Mouse (Mus musculus) CH12.LX (cell line): Measurements from ENCODE around the gene Sema3a. TPM values are rescaled to one million over a fixed set of nuclear protein-coding genes. Genes with fewer than 3 reads are reported as not detected.

Experiments used
- DNase-seq: peaks from one replicate; pipeline ENCODE4 v3.0.0-alpha.2; 2013; ENCODE audit errors: extremely low read depth
- H3K27ac ChIP-seq: 2 replicates; pipeline ENCODE4 v1.5.1; 2012; ENCODE audit warnings: low read depth, mild to moderate bottlenecking, control low read depth, moderate library complexity; ENCODE audit not compliant: insufficient read depth
- H3K27me3 ChIP-seq: replicated peaks from 2 replicates; pipeline ENCODE3; 2012; ENCODE audit warnings: inconsistent platforms
- H3K36me3 ChIP-seq, 2 experiments: replicated peaks in 1 of 2; 2 replicates each; pipeline versions ENCODE3 to v1.6.1; 2012; ENCODE audit warnings: inconsistent platforms in 1 of 2, low read length in 1 of 2, mild to moderate bottlenecking in 1 of 2, mixed read lengths in 1 of 2, moderate library complexity in 1 of 2; ENCODE audit not compliant: control insufficient read depth in 1 of 2, insufficient read depth in 1 of 2
- H3K4me1 ChIP-seq, 2 experiments: 2 replicates each; pipeline ENCODE4 v1.6.1; 2012; ENCODE audit warnings: inconsistent platforms in 1 of 2, moderate library complexity in 1 of 2; ENCODE audit not compliant: insufficient read depth in 2 of 2, control insufficient read depth in 1 of 2
- H3K4me2 ChIP-seq: 2 replicates; pipeline ENCODE4 v1.6.1; 2012; ENCODE audit warnings: low read depth, mild to moderate bottlenecking, control low read depth; ENCODE audit not compliant: poor library complexity, insufficient read depth, severe bottlenecking
- H3K4me3 ChIP-seq, 3 experiments: fragments of 150-350 bp in 1 of 3; sonication (generic) in 1 of 3; replicated peaks in 1 of 3; 2 replicates each; pipeline versions ENCODE3 to v1.5.1; 2011 to 2012; ENCODE audit warnings: low read depth in 2 of 3, low read length in 2 of 3, mild to moderate bottlenecking in 2 of 3, moderate library complexity in 2 of 3, control low read depth in 1 of 3, improper control_type of control experiment in 1 of 3, inconsistent platforms in 1 of 3, mixed read lengths in 1 of 3; ENCODE audit not compliant: poor library complexity in 1 of 3
- H3K79me2 ChIP-seq: replicated peaks from 2 replicates; pipeline ENCODE4 v1.6.1; 2012; ENCODE audit warnings: mild to moderate bottlenecking, moderate library complexity; ENCODE audit not compliant: control insufficient read depth, poor library complexity, insufficient read depth, severe bottlenecking; ENCODE audit errors: extremely low read depth
- H3K9ac ChIP-seq: 2 replicates; pipeline ENCODE4 v1.6.1; 2012; ENCODE audit warnings: low read depth, mild to moderate bottlenecking, control low read depth, moderate library complexity; ENCODE audit not compliant: insufficient read depth
- H3K9me3 ChIP-seq: replicated peaks from 2 replicates; pipeline ENCODE3; 2012; ENCODE audit warnings: low read length, inconsistent platforms, mixed read lengths
- BHLHE40 ChIP-seq: IDR thresholded peaks from 2 replicates; pipeline ENCODE4 v1.6.1; 2011; ENCODE audit warnings: mild to moderate bottlenecking, low read depth, low read length, improper control_type of control experiment
- CTCF ChIP-seq, 2 experiments: IDR thresholded peaks in 1 of 2; conservative IDR thresholded peaks in 1 of 2; 2 replicates each; pipeline ENCODE4 v1.5.1; 2011 to 2012; ENCODE audit warnings: low read depth in 2 of 2, low read length in 2 of 2, improper control_type of control experiment in 1 of 2, inconsistent platforms in 1 of 2, mild to moderate bottlenecking in 1 of 2, moderate library complexity in 1 of 2
- EP300 ChIP-seq: IDR thresholded peaks from 2 replicates; pipeline ENCODE4 v1.6.1; 2011; ENCODE audit warnings: low read length, improper control_type of control experiment
- GABPA ChIP-seq: IDR thresholded peaks from 2 replicates; pipeline ENCODE4 v1.6.1; 2012; ENCODE audit warnings: low read depth, low read length, improper control_type of control experiment, inconsistent platforms; ENCODE audit not compliant: insufficient replicate concordance
- HCFC1 ChIP-seq: IDR thresholded peaks from 2 replicates; pipeline ENCODE4 v1.6.1; 2012; ENCODE audit warnings: low read depth, mild to moderate bottlenecking, inconsistent platforms, low read length, improper control_type of control experiment
- IRF4 ChIP-seq: IDR thresholded peaks from 2 replicates; pipeline ENCODE4 v1.6.1; 2014; ENCODE audit warnings: low read depth, mild to moderate bottlenecking, inconsistent platforms, low read length, improper control_type of control experiment
- MAFK ChIP-seq: IDR thresholded peaks from 2 replicates; pipeline ENCODE4 v1.6.1; 2011; ENCODE audit warnings: low read length, improper control_type of control experiment; ENCODE audit not compliant: insufficient replicate concordance
- MAX ChIP-seq: IDR thresholded peaks from 2 replicates; pipeline ENCODE4 v1.6.1; 2011; ENCODE audit warnings: low read length, improper control_type of control experiment
- MXI1 ChIP-seq: IDR thresholded peaks from 2 replicates; pipeline ENCODE4 v1.6.1; 2011; ENCODE audit warnings: mild to moderate bottlenecking, low read depth, low read length, improper control_type of control experiment
- MYC ChIP-seq: IDR thresholded peaks from 2 replicates; pipeline ENCODE4 v1.6.1; 2011; ENCODE audit warnings: low read depth, mild to moderate bottlenecking, improper control_type of control experiment, low read length
- NRF1 ChIP-seq: IDR thresholded peaks from 2 replicates; pipeline ENCODE4 v1.6.1; 2014; ENCODE audit warnings: low read depth, mild to moderate bottlenecking, inconsistent platforms, low read length, improper control_type of control experiment, moderate library complexity
- POLR2AphosphoS2 ChIP-seq: IDR thresholded peaks from 2 replicates; pipeline ENCODE4 v1.6.1; 2011; ENCODE audit warnings: low read depth, low read length, improper control_type of control experiment
- RAD21 ChIP-seq: IDR thresholded peaks from 2 replicates; pipeline ENCODE4 v1.6.1; 2011; ENCODE audit warnings: low read depth, mild to moderate bottlenecking, low read length, improper control_type of control experiment, moderate library complexity
- SIN3A ChIP-seq: IDR thresholded peaks from 2 replicates; pipeline ENCODE4 v1.6.1; 2012; ENCODE audit warnings: low read length, improper control_type of control experiment, inconsistent platforms
- TBP ChIP-seq: conservative IDR thresholded peaks from 2 replicates; pipeline ENCODE4 v1.6.1; 2011; ENCODE audit warnings: low read depth, low read length, improper control_type of control experiment
- USF1 ChIP-seq: IDR thresholded peaks from 2 replicates; pipeline ENCODE4 v1.6.1; 2014; ENCODE audit warnings: low read depth, mild to moderate bottlenecking, inconsistent platforms, low read length, improper control_type of control experiment
- ZC3H11A ChIP-seq: IDR thresholded peaks from 2 replicates; pipeline ENCODE4 v1.6.1; 2012; ENCODE audit warnings: low read depth, mild to moderate bottlenecking, inconsistent platforms, low read length, improper control_type of control experiment
- ZKSCAN1 ChIP-seq: IDR thresholded peaks from 2 replicates; pipeline ENCODE4 v1.6.1; 2012; ENCODE audit warnings: low read depth, inconsistent platforms, low read length, improper control_type of control experiment, borderline replicate concordance
- dilution Hi-C: fragments of 300-500 bp; cut with MboI; formaldehyde crosslinking; loops from 2 replicates; pipeline ENCODE4 v1.14.3; 2020; ENCODE audit warnings: low sequenced_read_pairs; ENCODE audit not compliant: extremely low pct_unique_long_range_greater_than_20kb, extremely low pct_ligation_motif_present
- in situ Hi-C: fragments of 300-500 bp; cut with MboI; formaldehyde crosslinking; loops from 3 replicates; pipeline ENCODE4 v1.14.3; 2019; ENCODE audit warnings: low sequenced_read_pairs, low pct_ligation_motif_present, low pct_unique_long_range_greater_than_20kb, mixed read lengths
- polyA plus RNA-seq: library from polyadenylated mRNA; unstranded; fragments of >175 nt; gene quantifications from 2 replicates; pipeline ENCODE4 v1.2.1, GENCODE M21; 2012; ENCODE audit warnings: low read depth; ENCODE audit not compliant: insufficient read length
- total RNA-seq, 2 experiments: library from RNA; depleted of rRNA; stranded (reverse); fragments of 300-350 nt in 1 of 2; fragments of >200 nt in 1 of 2; gene quantifications; 2 replicates each; pipeline ENCODE4 v1.2.3; 2012 to 2014

Gene Sema3a
- total and polyA plus RNA-seq, 3 experiments = not detected

GRCm38 (mm10) chr5:13197886-13198285 is 72.7 kb downstream of the Sema3a start:
- dilution Hi-C loops (no loop called here), in situ Hi-C loops (no loop called here)
- TF ChIP-seq HCFC1 (no peak), RAD21 (no peak), IRF4 (no peak), NRF1 (no peak), CTCF (conservative IDR thresholded peaks at IDR 0.05 in 1 of 2, IDR thresholded peaks at IDR 0.05 in 1 of 2; ENCODE audit: low read depth in 2 of 2, low read length in 2 of 2) (no peak), USF1 (no peak), POLR2AphosphoS2 (no peak)
- peaks cover 15% of the 10 kb centered on the region for H3K9me3 ChIP-seq
- H3K27ac ChIP-seq = no peak overlapping the region
- DNase-seq = no peak
- H3K4me2 ChIP-seq = no peak overlapping the region
- no peak overlapping the region for H3K9ac ChIP-seq
- H3K36me3 ChIP-seq = no peaks in the 10 kb centered on the region
- H3K4me3 ChIP-seq = no peak overlapping the region
- H3K27me3 ChIP-seq = no peaks in the 10 kb centered on the region
- H3K79me2 ChIP-seq = no peaks in the 10 kb centered on the region
- H3K4me1 ChIP-seq = no peaks in the 10 kb centered on the region

- Histone ChIP-seq H3K27me3 (no peaks in the 10 kb centered on the region), H3K4me3 (no peak overlapping the region), H3K79me2 (no peaks in the 10 kb centered on the region), H3K4me1 (no peaks in the 10 kb centered on the region), H3K27ac (no peak overlapping the region), H3K9me3 (peaks cover 15% of the 10 kb centered on the region), H3K9ac (no peak overlapping the region), H3K4me2 (no peak overlapping the region), H3K36me3 (no peaks in the 10 kb centered on the region)
- dilution Hi-C loops (no loop called here), in situ Hi-C loops (no loop called here)
- no peak for DNase-seq
- TF ChIP-seq SIN3A (no peak), ZKSCAN1 (no peak), MYC (no peak), MXI1 (no peak), POLR2AphosphoS2 (no peak), TBP (no peak), NRF1 (no peak), CTCF (conservative IDR thresholded peaks at IDR 0.05 in 1 of 2, IDR thresholded peaks at IDR 0.05 in 1 of 2; ENCODE audit: low read depth in 2 of 2, low read length in 2 of 2) (no peak), USF1 (no peak), MAFK (no peak), MAX (no peak), ZC3H11A (no peak), BHLHE40 (no peak), EP300 (no peak), GABPA (no peak)
Observed at GRCm38 (mm10) chr5:13199709-13200108, 74.5 kb downstream of the Sema3a start.
